Mouse (Mus musculus) leukemia stem cell, adult 10-12 weeks (primary cell): ENCODE results near the gene 4930442H23Rik. TPM values are rescaled to one million over a fixed set of nuclear protein-coding genes. Genes with fewer than 3 reads are reported as not detected.

Experiments
- polyA plus RNA-seq: library from polyadenylated mRNA; stranded (reverse); fragments of >175 nt; gene quantifications from 2 replicates; pipeline ENCODE4 v1.2.3, GENCODE M21; 2012; ENCODE audit warnings: low replicate concordance

Gene 4930442H23Rik
- polyA plus RNA-seq = not detected in 2 replicates

GRCm38 (mm10) chr10:81183805-81184204 is at the start of gene 4930442H23Rik:
4930442H23Rik (minus strand) TSS chr10:81183849.

GRCm38 (mm10) chr10:81232580-81233225 is 49.1 kb upstream of the 4930442H23Rik start, which contains the start of gene Zfr2:
Zfr2 (plus strand) TSS chr10:81233155.

GRCm38 (mm10) chr10:81230438-81231332 is 47.0 kb upstream of the 4930442H23Rik start, which contains the start of gene Atcay:
Atcay (minus strand) TSS chr10:81230833.

GRCm38 (mm10) chr10:81201807-81202758 is 18.4 kb upstream of the 4930442H23Rik start, which contains the start of gene Nmrk2:
Nmrk2 (minus strand) TSS chr10:81202051.

DNA sequence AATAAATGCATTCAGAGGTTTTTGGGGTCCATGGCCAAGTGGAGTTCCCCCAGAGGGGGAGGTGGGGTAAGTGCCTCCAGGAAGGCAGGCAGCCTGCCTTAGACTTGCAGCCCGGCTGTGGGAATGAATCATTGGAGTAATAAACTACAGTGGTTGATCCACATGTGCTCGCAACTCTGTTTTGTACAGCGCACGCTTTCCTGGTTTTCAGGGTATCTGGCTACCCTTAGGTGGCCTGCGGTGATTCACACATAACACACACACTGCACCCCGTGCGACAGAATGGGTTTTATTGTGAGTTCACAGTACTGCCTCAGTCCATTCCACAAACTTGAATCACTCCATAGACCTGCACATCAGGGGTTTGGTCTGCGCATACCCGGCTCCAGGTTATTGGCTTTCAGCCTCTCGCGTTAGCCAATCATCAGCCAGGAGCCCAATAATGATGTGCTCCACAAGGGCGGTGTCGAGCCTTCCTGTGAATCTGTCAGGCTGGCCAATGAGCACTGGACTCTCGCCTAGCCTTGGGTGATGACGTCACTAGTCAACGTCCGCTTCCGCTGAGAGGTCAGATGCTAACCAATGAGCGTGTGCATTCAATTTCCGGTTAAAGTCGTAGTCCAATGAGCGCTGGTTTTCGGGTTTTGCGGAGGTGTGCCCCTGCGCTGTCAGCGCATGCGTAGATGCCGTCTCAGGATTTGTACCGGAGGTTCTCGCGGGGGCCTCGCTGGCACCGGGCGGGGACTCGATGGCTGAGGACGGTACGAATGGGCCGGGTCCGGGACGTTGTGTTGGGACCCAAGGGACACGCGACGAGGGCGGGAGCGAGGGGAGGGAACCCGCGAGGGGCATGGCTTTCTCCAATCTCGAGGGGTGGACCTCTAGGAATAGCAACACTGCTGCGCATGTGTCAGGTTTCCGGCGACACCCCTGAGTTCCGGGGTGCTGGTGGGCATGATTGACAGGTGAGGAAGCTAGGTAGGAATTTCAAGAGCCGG is 1.0 kb downstream of the 4930442H23Rik start, which contains the start of gene Dapk3:
Dapk3 (plus strand) TSS at position 670 of the 998 bp plus-strand sequence.

DNA sequence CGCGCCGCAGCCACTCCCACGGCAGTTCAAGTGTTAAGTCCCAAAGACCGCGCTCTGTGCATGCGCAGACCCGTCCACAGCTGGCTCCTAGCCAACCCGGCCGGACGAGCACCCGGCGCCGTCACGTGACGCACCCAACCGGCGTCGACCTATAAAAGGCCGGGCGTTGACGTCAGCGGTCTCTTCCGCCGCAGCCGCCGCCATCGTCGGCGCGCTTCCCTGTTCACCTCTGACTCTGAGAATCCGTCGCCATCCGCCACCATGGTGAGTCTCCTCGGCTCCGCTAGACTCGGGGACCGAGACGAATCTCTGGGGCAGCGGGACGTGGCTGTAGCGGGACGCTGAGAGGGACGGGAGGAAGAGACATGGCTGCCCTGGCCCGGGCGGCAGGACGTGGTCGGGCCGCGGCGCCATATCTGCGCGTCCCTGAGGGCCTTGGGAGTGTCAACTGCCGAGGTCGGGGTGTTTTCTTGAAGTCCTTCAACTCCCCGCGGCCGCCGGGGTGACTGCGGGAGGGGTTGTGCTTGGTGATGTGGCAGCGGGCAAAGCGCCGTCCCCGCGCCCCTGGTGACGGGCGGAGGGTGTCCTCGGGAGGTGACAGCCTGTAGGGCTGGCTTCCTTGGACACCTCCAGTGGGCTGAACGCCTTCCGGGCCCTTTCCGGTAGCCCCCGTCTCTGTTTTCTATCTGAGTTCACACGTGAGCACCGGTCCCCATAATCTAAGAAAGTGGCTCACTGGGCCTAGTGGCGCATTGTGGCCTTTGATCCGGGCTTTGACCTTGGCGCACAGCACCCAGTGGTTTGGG is 7.0 kb downstream of the 4930442H23Rik start, which contains the start of gene Eef2:
Eef2 (plus strand) TSS at position 166 of the 806 bp plus-strand sequence.

GRCm38 (mm10) chr10:81167200-81168086 is 16.2 kb downstream of the 4930442H23Rik start, which contains the start of gene Pias4:
Pias4 (minus strand) TSS chr10:81167923.

DNA sequence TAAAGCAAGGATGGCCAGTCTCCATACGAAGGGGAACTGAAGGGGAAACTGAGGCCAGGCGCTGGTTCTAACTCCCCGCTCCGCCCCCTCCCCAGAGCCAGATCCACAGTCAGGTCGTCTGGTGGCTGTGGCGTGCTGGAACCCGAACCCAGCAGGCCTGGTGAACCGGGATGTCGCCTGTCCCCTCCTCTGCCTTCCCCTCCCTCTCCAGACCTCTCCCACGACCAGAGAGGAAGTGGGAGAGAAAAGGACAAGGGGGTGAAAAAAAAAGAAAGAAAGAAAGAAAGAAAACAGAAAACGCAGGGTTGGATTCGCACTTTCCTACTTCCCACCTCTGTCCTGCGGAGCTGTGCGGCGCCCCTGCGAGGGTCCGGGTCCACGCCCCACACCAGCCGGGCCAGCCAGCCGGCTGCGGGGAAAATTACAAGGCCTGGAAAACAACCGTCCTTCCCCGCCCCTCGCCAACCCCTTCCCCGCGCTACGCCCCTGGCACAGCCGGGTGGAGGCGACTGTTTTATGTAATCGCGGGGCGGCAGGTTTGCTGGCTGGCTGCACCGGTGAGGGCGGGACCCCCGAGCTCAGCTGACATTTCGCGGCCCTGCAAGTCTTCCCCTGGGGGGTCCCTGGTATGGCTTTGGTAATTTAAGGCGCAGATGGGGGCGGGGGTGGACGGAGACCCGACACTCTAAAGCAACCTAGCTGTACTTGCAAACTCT is 48.5 kb downstream of the 4930442H23Rik start, which contains the start of gene Zbtb7a:
Zbtb7a (plus strand) TSS at position 255 of the 716 bp plus-strand sequence.

Other genes starting within 250 kb of the 4930442H23Rik start
- 0.27 and 0.35 TPM in 2 replicates for gene Gng7, start 168.9 kb downstream of the 4930442H23Rik start, polyA plus RNA-seq
- gene Diras1, start 158.2 kb downstream of the 4930442H23Rik start, polyA plus RNA-seq = not detected in 2 replicates
- 13.0 and 21.1 TPM in 2 replicates for gene Slc39a3, start 146.4 kb downstream of the 4930442H23Rik start, polyA plus RNA-seq
- 204 and 220 TPM in 2 replicates for gene Sgta, start 123.7 kb downstream of the 4930442H23Rik start, polyA plus RNA-seq
- 162 and 193 TPM in 2 replicates for gene Thop1, start 113.8 kb downstream of the 4930442H23Rik start, polyA plus RNA-seq
- gene Creb3l3, start 85.0 kb downstream of the 4930442H23Rik start, polyA plus RNA-seq = 0.35 TPM in 1 of 2 replicates, not detected in the other
- 498 and 833 TPM in 2 replicates for gene Map2k2, start 77.9 kb downstream of the 4930442H23Rik start, polyA plus RNA-seq
- gene Zbtb7a, start 48.6 kb downstream of the 4930442H23Rik start, polyA plus RNA-seq = 295 and 321 TPM in 2 replicates
- gene Pias4, start 15.9 kb downstream of the 4930442H23Rik start, polyA plus RNA-seq = 90.2 and 186 TPM in 2 replicates
- gene Eef2, start 7.2 kb downstream of the 4930442H23Rik start, polyA plus RNA-seq = 344 and 2,489 TPM in 2 replicates
- gene Dapk3, start 844 bp downstream of the 4930442H23Rik start, polyA plus RNA-seq = 53.3 and 169 TPM in 2 replicates
- not detected in 2 replicates for gene Nmrk2, start 18.2 kb upstream of the 4930442H23Rik start, polyA plus RNA-seq
- 0.09 and 0.16 TPM in 2 replicates for gene Atcay, start 47.0 kb upstream of the 4930442H23Rik start, polyA plus RNA-seq
- 1.6 and 1.7 TPM in 2 replicates for gene Zfr2, start 49.3 kb upstream of the 4930442H23Rik start, polyA plus RNA-seq
- gene Matk, start 69.1 kb upstream of the 4930442H23Rik start, polyA plus RNA-seq = 4.8 and 18.9 TPM in 2 replicates
- 351 and 433 TPM in 2 replicates for gene Mrpl54, start 83.1 kb upstream of the 4930442H23Rik start, polyA plus RNA-seq
- gene Apba3, start 83.1 kb upstream of the 4930442H23Rik start, polyA plus RNA-seq = 147 and 155 TPM in 2 replicates
- 2.4 and 5.3 TPM in 2 replicates for gene Tjp3, start 107.7 kb upstream of the 4930442H23Rik start, polyA plus RNA-seq
- 189 and 253 TPM in 2 replicates for gene Pip5k1c, start 109.1 kb upstream of the 4930442H23Rik start, polyA plus RNA-seq
- 67.6 and 96.5 TPM in 2 replicates for gene Cactin, start 137.3 kb upstream of the 4930442H23Rik start, polyA plus RNA-seq
- 3.7 and 8.0 TPM in 2 replicates for gene Tbxa2r, start 144.9 kb upstream of the 4930442H23Rik start, polyA plus RNA-seq
- gene Gipc3, start 159.4 kb upstream of the 4930442H23Rik start, polyA plus RNA-seq = 1.3 and 2.0 TPM in 2 replicates
- gene Hmg20b, start 166.6 kb upstream of the 4930442H23Rik start, polyA plus RNA-seq = 314 and 739 TPM in 2 replicates
- 68.4 and 74.4 TPM in 2 replicates for gene Mfsd12, start 173.6 kb upstream of the 4930442H23Rik start, polyA plus RNA-seq
- gene 4930404N11Rik, start 182.0 kb upstream of the 4930442H23Rik start, polyA plus RNA-seq = 10.6 and 16.6 TPM in 2 replicates
- 99.5 and 103 TPM in 2 replicates for gene Fzr1, start 194.7 kb upstream of the 4930442H23Rik start, polyA plus RNA-seq
- 206 and 254 TPM in 2 replicates for gene Dohh, start 200.6 kb upstream of the 4930442H23Rik start, polyA plus RNA-seq
- 0.33 and 0.42 TPM in 2 replicates for gene Gm48551, start 200.6 kb upstream of the 4930442H23Rik start, polyA plus RNA-seq
- gene Gm48552, start 205.2 kb upstream of the 4930442H23Rik start, polyA plus RNA-seq = 3.7 and 10.5 TPM in 2 replicates
- gene Smim24, start 209.2 kb upstream of the 4930442H23Rik start, polyA plus RNA-seq = 0.68 and 2.2 TPM in 2 replicates